Mouse (Mus musculus): Measurements from ENCODE around the gene Csmd2. TPM values are rescaled to one million over a fixed set of nuclear protein-coding genes. Genes with fewer than 3 reads are reported as not detected.

Gene Csmd2
- polyA plus RNA-seq, 1 experiment, result 0.03 TPM

- no peak overlapping the region for H3K27ac ChIP-seq (ENCODE audit: insufficient read depth, low read depth, low read length)
- H3K27me3 ChIP-seq (replicated peaks; ENCODE audit: control insufficient read depth, insufficient read depth, low read length), result no peaks in the 10 kb centered on the region
- no peak overlapping the region for H3K4me3 ChIP-seq (ENCODE audit: insufficient read depth, low read depth, low read length)
- WGBS, result 10% methylated on average over 3 of the region's 3 CpGs
- DNase-seq, result no peak
- no peak for TF ChIP-seq POLR2A (IDR thresholded peaks at IDR 0.05; ENCODE audit: low read depth, low read length)
- no peak for TF ChIP-seq CTCF (conservative IDR thresholded peaks at IDR 0.05; ENCODE audit: insufficient read depth, insufficient read length, low read depth, low read length)
- H3K36me3 ChIP-seq (ENCODE audit: control insufficient read depth, insufficient read depth, low read length), result no peaks in the 10 kb centered on the region
- H3K4me1 ChIP-seq (ENCODE audit: control insufficient read depth, insufficient read depth, low read length), result no peaks in the 10 kb centered on the region
Observed at GRCm38 (mm10) chr4:128087704-128088103, 100.0 kb downstream of the Csmd2 start.

- Histone ChIP-seq H3K36me3 (ENCODE audit: control insufficient read depth, insufficient read depth, low read length) (no peaks in the 10 kb centered on the region), H3K4me1 (ENCODE audit: control insufficient read depth, insufficient read depth, low read length) (no peaks in the 10 kb centered on the region), H3K4me3 (ENCODE audit: insufficient read depth, low read depth, low read length) (no peak overlapping the region), H3K27me3 (replicated peaks; ENCODE audit: control insufficient read depth, insufficient read depth, low read length) (no peaks in the 10 kb centered on the region), H3K27ac (ENCODE audit: insufficient read depth, low read depth, low read length) (no peak overlapping the region)
- DNase-seq, result no peak
- TF ChIP-seq CTCF (conservative IDR thresholded peaks at IDR 0.05; ENCODE audit: insufficient read depth, insufficient read length, low read depth, low read length) (no peak), POLR2A (IDR thresholded peaks at IDR 0.05; ENCODE audit: low read depth, low read length) (no peak)
- WGBS, result 66% methylated on average over 3 of the region's 3 CpGs
Observed at GRCm38 (mm10) chr4:128088264-128088663, 100.6 kb downstream of the Csmd2 start.

GRCm38 (mm10) chr4:128091938-128092337, 104.3 kb downstream of the Csmd2 start:
- Histone ChIP-seq H3K4me1 (ENCODE audit: control insufficient read depth, insufficient read depth, low read length) (no peaks in the 10 kb centered on the region), H3K4me3 (ENCODE audit: insufficient read depth, low read depth, low read length) (no peak overlapping the region), H3K27me3 (replicated peaks; ENCODE audit: control insufficient read depth, insufficient read depth, low read length) (no peaks in the 10 kb centered on the region), H3K36me3 (ENCODE audit: control insufficient read depth, insufficient read depth, low read length) (no peaks in the 10 kb centered on the region), H3K27ac (ENCODE audit: insufficient read depth, low read depth, low read length) (no peak overlapping the region)
- no peak for DNase-seq
- WGBS, result 74% methylated on average over 3 of the region's 3 CpGs
- no peak for TF ChIP-seq CTCF (conservative IDR thresholded peaks at IDR 0.05; ENCODE audit: insufficient read depth, insufficient read length, low read depth, low read length)
- no peak for TF ChIP-seq POLR2A (IDR thresholded peaks at IDR 0.05; ENCODE audit: low read depth, low read length)

- Histone ChIP-seq H3K4me1 (ENCODE audit: control insufficient read depth, insufficient read depth, low read length) (no peaks in the 10 kb centered on the region), H3K4me3 (ENCODE audit: insufficient read depth, low read depth, low read length) (no peak overlapping the region), H3K27me3 (replicated peaks; ENCODE audit: control insufficient read depth, insufficient read depth, low read length) (no peaks in the 10 kb centered on the region), H3K36me3 (ENCODE audit: control insufficient read depth, insufficient read depth, low read length) (no peaks in the 10 kb centered on the region), H3K27ac (ENCODE audit: insufficient read depth, low read depth, low read length) (no peak overlapping the region)
- 90% methylated on average over 5 of the region's 5 CpGs for WGBS
- TF ChIP-seq CTCF (conservative IDR thresholded peaks at IDR 0.05; ENCODE audit: insufficient read depth, insufficient read length, low read depth, low read length) (no peak), POLR2A (IDR thresholded peaks at IDR 0.05; ENCODE audit: low read depth, low read length) (no peak)
- no peak for DNase-seq
Observed at GRCm38 (mm10) chr4:128099515-128099914, 111.9 kb downstream of the Csmd2 start.

GRCm38 (mm10) chr4:128100541-128100940, 112.9 kb downstream of the Csmd2 start:
- 68% methylated on average over 5 of the region's 5 CpGs for WGBS
- Histone ChIP-seq H3K4me1 (ENCODE audit: control insufficient read depth, insufficient read depth, low read length) (no peaks in the 10 kb centered on the region), H3K27ac (ENCODE audit: insufficient read depth, low read depth, low read length) (no peak overlapping the region), H3K27me3 (replicated peaks; ENCODE audit: control insufficient read depth, insufficient read depth, low read length) (no peaks in the 10 kb centered on the region), H3K36me3 (ENCODE audit: control insufficient read depth, insufficient read depth, low read length) (no peaks in the 10 kb centered on the region), H3K4me3 (ENCODE audit: insufficient read depth, low read depth, low read length) (no peak overlapping the region)
- DNase-seq, result no peak
- TF ChIP-seq POLR2A (IDR thresholded peaks at IDR 0.05; ENCODE audit: low read depth, low read length), result no peak

GRCm38 (mm10) chr4:128116331-128116730, 128.7 kb downstream of the Csmd2 start:
- TF ChIP-seq POLR2A (IDR thresholded peaks at IDR 0.05; ENCODE audit: low read depth, low read length), result no peak
- no peak for TF ChIP-seq CTCF (conservative IDR thresholded peaks at IDR 0.05; ENCODE audit: insufficient read depth, insufficient read length, low read depth, low read length)
- no peak for DNase-seq
- WGBS, result 55% methylated on average over 7 of the region's 7 CpGs

GRCm38 (mm10) chr4:128123281-128123680, 135.6 kb downstream of the Csmd2 start:
- Histone ChIP-seq H3K36me3 (ENCODE audit: control insufficient read depth, insufficient read depth, low read length) (no peaks in the 10 kb centered on the region), H3K27ac (ENCODE audit: insufficient read depth, low read depth, low read length) (no peak overlapping the region), H3K4me3 (ENCODE audit: insufficient read depth, low read depth, low read length) (no peak overlapping the region), H3K4me1 (ENCODE audit: control insufficient read depth, insufficient read depth, low read length) (no peaks in the 10 kb centered on the region), H3K27me3 (replicated peaks; ENCODE audit: control insufficient read depth, insufficient read depth, low read length) (no peaks in the 10 kb centered on the region)
- TF ChIP-seq POLR2A (IDR thresholded peaks at IDR 0.05; ENCODE audit: low read depth, low read length) (no peak), CTCF (conservative IDR thresholded peaks at IDR 0.05; ENCODE audit: insufficient read depth, insufficient read length, low read depth, low read length) (no peak)
- WGBS, result 76% methylated on average over 8 of the region's 8 CpGs
- no peak for DNase-seq

More at GRCm38 (mm10) chr4:128116331-128116730, 128.7 kb downstream of the Csmd2 start:
- Histone ChIP-seq H3K27me3 (replicated peaks; ENCODE audit: control insufficient read depth, insufficient read depth, low read length) (no peaks in the 10 kb centered on the region), H3K4me1 (ENCODE audit: control insufficient read depth, insufficient read depth, low read length) (no peaks in the 10 kb centered on the region), H3K36me3 (ENCODE audit: control insufficient read depth, insufficient read depth, low read length) (no peaks in the 10 kb centered on the region), H3K4me3 (ENCODE audit: insufficient read depth, low read depth, low read length) (no peak overlapping the region), H3K27ac (ENCODE audit: insufficient read depth, low read depth, low read length) (no peak overlapping the region)

GRCm38 (mm10) chr4:128124738-128125137, 137.1 kb downstream of the Csmd2 start:
- WGBS, result 78% methylated on average over 4 of the region's 4 CpGs
- no peaks in the 10 kb centered on the region for H3K4me1 ChIP-seq (ENCODE audit: control insufficient read depth, insufficient read depth, low read length)
- H3K27me3 ChIP-seq (replicated peaks; ENCODE audit: control insufficient read depth, insufficient read depth, low read length), result no peaks in the 10 kb centered on the region
- TF ChIP-seq POLR2A (IDR thresholded peaks at IDR 0.05; ENCODE audit: low read depth, low read length), result no peak
- no peak for DNase-seq
- no peaks in the 10 kb centered on the region for H3K36me3 ChIP-seq (ENCODE audit: control insufficient read depth, insufficient read depth, low read length)
- no peak overlapping the region for H3K4me3 ChIP-seq (ENCODE audit: insufficient read depth, low read depth, low read length)
- H3K27ac ChIP-seq (ENCODE audit: insufficient read depth, low read depth, low read length), result no peak overlapping the region
